Mouse (Mus musculus) lung, adult 18-20 months (tissue): ENCODE data around the gene Ptgir.
"Not testable (repeated sequence)": the region's sequence is repeated elsewhere in the genome, so short reads cannot be mapped to it uniquely, and the experiment has no call there.

ENCODE experiments used
- DNase-seq, 2 experiments: peaks; one replicate each; pipeline ENCODE4 v3.0.0; 2022; ENCODE audit warnings: mixed read lengths in 2 of 2

The Ptgir gene

GRCm38 (mm10) chr7:16944808-16945315 is 38.6 kb downstream of the Ptgir start:
- DNase-seq, result no peak

DNA sequence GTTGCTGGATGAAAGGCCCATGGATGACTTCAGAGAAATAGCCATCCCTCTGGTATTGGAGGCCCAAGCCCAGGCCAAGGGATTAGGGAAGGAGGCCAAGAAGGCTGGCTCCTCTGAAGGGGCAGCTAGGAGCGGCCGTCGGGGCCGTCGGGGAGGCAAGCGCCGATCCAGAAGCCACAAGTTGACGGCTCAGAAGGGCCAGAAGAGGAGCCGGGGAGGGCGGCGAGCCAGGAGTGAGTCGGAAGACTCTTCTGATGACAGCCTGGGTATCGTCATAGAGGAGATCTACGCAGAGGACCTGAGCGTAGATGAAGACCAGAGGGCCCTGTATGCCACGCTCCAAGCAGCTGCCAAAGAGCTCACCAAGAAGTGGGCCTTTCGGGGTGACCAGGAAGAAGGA is 39.1 kb downstream of the Ptgir start:
- DNase-seq, result no peak

DNA sequence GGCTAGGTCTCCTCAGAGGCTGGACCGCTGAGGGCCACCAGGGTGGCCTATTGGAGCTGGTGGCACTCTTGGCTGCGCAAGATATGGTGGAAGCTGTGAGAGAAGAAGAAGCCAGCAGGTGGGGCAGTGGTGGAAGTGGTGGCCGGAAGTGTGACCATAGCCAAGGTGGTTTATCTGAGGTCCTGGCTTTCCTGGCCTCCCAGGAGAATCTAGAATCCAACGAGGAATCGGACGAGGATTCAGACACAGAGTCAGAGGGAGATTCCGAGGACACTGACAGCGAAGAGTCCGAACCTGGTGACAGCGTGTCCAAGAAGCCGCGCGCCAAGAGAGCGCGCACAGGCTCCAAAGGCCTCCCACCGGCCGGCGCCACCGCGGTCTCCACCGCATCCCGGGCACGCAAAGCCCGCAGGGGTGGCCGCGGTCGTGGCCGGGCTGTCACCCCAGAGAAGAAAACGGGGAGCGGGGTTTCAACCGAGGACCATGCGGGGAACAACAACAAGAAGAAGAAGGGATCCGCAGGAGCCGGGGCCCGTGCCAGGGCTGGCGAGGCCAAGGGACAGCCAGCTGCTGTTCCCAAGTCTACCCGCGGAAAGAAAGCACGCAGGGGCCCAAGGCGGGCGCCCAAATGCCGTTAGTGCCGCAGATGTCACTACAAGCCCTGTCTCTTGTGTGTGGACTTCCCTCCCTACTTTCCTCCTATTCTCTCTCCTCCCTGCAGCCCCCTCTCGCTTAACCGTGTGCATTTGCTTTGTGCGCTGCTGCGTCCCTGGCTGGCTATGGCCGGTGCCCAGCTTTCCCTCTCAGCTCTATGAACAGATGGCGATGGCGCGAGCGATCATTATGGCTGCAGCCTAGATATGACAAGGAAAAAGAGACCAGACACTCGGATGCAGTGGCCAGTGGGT is 40.4 kb downstream of the Ptgir start:
- DNase-seq, result no peak

GRCm38 (mm10) chr7:16947349-16947895 is 41.1 kb downstream of the Ptgir start:
- DNase-seq, result no peak

DNA sequence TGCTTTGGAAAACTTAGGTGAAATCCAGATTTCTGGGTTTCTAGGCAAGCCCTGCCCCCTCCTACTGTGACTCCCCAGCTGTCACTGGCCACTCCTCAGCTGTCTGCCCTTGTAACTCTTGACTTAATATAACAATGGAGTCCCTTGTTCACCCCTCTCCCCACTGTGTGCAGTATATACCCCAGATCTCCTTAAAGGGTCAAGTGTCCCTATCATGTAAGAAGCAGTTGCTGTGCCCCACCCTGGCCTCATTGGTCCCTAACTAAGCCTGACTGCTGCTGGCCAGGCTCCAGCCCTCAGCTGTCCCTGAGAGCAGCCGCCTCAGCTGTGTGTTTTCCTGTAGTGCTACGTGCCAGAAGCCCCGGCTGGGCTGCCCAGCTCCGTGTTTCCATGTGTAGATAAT is 41.7 kb downstream of the Ptgir start:
- no peak for DNase-seq

DNA sequence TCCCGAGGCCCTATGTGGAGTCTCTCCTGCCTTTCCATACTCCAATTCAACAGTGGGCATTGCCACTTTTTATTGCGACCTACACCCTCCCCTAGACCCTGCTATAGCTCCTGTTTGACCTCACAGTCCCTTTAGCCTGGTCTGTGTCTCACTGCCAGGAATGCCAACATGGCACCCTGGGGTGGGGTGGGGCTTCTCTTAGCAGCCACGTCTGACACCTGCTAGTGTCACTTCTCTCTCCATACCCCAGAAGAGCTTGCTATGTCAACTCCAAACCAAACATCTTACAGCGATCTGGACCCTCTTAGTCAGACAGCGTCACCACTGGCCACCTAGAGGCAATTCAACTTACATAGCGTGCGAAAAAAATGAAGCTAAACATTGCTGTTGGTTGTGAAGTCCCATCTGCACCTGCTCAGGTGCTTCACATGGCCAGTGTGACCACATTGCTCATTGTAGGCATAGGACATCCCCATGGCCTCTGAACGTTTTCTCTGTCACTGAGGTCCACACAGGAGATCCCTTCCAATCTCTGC is 42.7 kb downstream of the Ptgir start:
- no peak for DNase-seq

DNA sequence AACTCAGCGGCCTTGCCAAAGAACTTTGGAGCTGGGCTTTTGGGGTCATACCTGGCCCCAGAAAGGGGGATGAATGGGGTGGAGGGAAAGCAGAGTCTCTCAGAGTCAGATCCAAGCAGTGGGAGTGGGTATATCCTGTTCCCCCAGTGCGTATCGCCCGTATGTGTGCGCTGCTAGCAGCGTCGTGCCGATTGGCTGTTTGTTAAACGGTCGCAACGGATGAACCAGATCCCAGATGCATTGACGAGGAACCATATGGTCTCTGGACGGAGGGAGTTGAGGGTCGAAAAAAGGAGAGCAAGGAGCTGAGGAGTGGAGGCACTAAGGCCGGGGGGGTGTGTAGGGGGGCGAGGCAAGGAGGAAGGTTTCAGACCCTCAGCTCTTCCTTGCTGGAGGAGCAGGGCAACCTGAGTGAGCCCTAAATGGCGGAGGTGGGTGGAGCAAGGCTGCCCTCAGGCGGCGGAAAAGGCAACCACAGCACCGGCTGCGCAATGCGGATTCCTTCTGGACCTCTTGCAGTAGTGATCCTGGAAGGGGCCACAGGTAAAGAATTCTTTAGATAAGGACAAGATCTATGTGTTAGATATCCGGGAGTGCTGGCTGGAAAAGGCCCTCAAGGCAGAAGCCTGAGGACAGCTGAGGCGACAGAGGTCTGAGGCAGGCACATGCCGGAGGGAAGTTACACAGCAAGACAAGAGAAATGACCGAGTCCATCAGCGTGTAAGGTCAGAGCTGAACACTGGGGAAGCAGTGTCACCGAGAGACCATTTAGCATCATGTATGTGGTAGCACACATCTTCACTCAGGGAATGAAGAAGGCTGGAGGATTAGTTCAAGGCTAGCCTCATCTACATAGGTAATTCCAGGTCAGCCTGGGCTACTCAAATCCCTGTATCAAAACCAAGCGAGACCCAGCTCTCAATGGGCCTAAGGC is 43.9 kb downstream of the Ptgir start:
- peak; percentile 53 to 65 for DNase-seq

GRCm38 (mm10) chr7:16950861-16951635 is 44.8 kb downstream of the Ptgir start:
- peak; percentile 58 to 80 for DNase-seq

- not testable (repeated sequence) for DNase-seq
These were observed 47.5 kb downstream of the Ptgir start for GRCm38 (mm10) chr7:16953776-16954175.

- no peak for DNase-seq
These were observed 49.4 kb downstream of the Ptgir start for GRCm38 (mm10) chr7:16955712-16956111.

GRCm38 (mm10) chr7:16956410-16957265 is 50.3 kb downstream of the Ptgir start:
- DNase-seq, result no peak

DNA sequence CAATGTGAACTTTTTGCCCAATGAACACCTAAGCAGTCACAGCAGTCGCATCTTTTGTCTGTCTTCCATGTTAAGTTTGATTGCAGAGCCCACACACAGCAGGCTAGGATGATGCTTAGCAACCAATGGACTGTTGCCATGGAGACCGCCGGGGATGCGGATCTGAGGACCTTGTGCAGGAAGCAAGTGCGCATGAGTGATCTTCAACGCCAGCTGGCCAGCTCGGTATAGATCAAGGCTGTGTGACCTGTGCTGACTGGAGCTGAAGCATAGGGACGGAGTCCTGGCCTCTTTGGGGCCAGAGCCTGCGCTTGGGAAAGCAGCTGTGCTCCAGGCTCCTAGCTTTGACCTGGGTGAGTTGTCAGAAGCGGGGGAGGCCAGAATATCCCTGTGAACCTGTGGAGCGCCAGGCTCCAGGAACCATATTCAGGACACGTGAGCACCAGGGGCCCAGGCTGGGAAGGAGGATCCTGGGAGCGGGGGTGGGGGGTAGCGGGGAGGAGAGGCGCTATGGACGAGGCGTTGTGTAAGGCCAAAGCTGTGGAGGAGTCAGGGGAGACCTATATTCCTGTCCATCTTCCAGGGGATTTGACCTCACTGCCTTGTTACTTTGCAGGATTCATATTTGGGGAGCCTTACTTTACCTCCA is 53.4 kb downstream of the Ptgir start, which contains the start of gene Pnmal1:
Gene Pnmal1 (plus strand): TSS at position 141 of the 649 bp plus-strand sequence.
- no peak for DNase-seq
